Mouse (Mus musculus) cerebellum, adult 2 months (tissue): ENCODE measurements around the gene Zfp36.

ENCODE experiments used
- CTCF ChIP-seq: fragments of 200-500 bp; IDR thresholded peaks from 2 replicates; pipeline ENCODE4 v1.5.1; 2011; ENCODE audit warnings: low read depth, mild to moderate bottlenecking, control low read depth, low read length, moderate library complexity, borderline replicate concordance; ENCODE audit not compliant: insufficient read depth
- POLR2A ChIP-seq: fragments of 200-500 bp; IDR thresholded peaks from 2 replicates; pipeline ENCODE4 v1.6.1; 2011; ENCODE audit warnings: low read length, control low read depth, borderline replicate concordance; ENCODE audit not compliant: insufficient read depth

GRCm38 (mm10) chr7:28393272-28393951, 13.4 kb upstream of the Zfp36 start:
- no peak for TF ChIP-seq POLR2A
- TF ChIP-seq CTCF = no peak
